Mouse (Mus musculus) 3134 (cell line): ENCODE measurements around the gene Rgl1.

ENCODE experiments used
- DNase-seq: peaks from one replicate; pipeline ENCODE4 v3.0.0-alpha.2; 2011; ENCODE audit warnings: low spot score; ENCODE audit not compliant: insufficient read length; ENCODE audit errors: extremely low read depth

The Rgl1 gene

DNA sequence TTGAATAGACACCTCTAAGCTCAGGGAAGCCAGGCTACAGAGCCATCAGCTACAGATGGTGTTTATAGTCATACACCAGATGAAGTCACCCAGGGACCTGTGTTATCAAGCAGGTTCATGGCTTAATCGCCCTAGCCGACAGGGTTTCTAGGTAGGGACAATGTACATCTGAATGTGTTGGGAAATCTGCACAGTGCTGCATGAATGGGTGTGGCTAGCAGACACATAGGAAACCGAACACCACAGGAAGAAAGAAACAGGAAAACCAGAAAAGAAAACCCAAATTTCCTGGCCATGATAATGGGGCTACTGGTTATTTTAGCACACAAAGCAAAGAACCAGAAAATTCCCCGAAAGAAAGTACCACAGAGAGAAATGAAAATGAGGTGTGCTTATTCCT, 45.2 kb downstream of the Rgl1 start:
- DNase-seq = no peak

DNA sequence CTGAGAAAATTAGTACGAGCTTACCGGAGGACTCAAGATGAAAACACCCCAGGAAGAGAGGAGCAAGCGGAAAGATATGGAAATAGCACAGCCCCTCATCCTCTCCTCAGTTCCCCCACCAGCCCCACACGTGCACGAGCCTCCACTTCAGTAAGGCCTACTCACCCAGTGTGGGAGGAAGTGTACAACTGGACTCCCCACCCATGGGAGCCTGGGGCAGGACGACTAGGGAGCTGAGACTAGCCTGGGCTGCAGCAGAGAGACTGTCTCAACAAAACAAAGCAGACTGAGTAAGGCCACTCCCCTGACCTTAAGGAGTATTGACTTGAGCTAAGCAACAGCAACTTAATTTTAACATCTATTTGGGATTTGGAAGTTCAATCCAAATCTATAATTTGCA, 48.0 kb downstream of the Rgl1 start:
- DNase-seq = no peak

DNA sequence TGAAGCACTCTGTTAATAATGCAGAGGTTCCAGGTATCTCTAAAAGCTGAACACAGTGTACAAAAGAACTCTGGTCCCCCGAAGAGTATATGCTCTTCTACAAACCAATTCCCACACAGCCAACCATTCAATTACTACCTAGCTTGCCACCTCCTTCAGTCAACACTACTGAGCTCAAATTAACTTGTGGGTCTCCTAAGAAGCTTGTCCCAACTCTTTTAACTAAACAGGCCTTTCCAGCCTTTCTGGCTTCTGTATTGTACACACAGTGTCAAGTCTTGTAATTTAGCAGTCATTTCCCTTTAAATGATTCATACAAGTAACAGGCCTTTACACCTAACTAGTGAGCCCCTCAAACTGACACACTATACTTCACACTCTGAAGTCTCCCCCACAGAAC, 48.8 kb downstream of the Rgl1 start:
- DNase-seq = no peak

DNA sequence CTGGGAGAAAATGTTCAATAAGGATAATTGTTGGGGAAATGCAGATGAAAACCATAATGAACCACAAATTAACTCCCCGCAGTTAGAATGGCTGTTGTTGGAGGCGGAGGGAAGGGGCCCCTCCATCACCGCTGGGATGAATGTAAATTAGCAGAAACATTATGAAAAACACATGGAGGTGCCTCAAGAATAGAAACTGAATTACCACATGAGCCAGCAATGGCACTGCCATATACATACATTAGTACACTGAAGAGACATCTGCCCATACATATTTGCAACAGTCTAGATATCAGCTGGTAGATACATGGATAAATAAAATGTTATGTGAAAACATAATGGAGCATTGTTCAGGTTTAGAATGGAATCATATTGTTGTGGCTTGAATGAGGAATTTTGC, 51.7 kb downstream of the Rgl1 start:
- no peak for DNase-seq

DNA sequence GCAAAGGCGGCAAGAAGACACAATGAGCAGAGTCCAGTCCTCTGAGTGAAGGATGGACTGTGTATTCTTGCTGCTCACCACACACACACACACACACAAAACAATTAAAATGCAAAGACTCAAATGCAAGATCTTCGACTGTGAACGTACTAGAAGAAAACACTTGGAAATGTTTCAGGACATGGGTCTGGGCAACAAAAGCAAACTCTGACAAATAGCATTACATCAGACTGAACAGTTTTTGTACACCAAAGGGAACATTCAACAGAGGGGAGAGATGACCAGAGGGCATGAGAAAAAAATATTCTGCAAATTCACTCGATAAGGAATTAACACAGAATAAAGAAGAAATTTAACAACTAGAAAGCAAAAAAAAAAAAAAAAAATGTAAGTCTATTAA, 52.2 kb downstream of the Rgl1 start:
- no peak for DNase-seq

DNA sequence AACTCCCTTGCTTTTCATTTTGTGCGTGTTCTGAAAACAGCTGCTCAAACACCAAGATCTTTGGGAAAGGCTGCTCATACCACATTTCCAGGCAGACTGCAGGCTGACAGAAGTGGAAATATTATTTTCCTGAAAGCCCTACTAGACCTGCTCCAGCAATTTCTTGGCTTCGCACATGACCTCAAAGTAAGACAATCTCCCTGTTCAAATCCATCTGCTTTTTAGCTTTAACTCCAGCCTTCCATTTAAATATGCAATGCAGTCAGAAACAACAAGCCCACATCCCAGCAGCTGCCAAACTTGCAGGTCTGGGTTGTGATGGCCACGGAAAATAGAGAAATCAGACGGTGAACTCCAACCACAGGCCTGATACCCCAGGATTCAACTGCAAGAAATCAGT, 55.1 kb downstream of the Rgl1 start:
- DNase-seq = no peak

DNA sequence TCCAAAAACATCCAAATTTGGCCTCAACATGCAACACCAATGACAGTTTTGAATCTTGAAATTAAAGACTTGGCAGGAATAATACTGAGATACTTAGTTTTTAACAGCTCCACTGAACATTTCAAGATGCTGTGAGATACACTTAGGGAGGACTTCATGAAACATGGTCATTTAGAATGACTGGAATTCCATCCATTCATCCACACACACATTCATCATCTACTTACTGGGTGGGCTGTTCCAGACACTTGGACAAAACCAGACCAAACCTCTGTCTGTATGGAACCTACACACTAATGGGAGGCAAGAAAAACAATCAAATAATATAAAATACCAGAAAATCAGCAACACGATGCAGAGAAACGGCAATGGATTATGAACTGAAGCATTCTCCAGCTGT, 58.6 kb downstream of the Rgl1 start:
- DNase-seq = no peak

DNA sequence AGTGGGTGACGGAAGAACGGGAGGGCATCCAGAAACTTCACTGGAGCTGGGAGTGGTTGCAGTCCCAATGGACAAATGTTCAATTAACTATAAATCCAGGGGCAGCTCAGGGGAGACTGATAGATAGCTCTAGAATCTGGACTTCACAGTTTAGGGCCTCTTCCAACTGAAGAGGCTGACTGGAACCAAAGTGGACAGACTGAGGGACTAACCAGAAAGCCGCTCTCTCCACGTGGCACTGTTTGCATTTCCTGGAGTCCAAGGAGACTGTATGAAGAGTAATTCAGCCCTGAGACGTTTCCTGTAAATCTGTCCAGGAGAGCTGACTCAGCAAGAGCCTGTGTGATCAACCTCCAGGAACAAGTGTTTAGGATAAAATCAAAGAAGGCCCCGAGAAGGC, 62.2 kb downstream of the Rgl1 start:
- no peak for DNase-seq

DNA sequence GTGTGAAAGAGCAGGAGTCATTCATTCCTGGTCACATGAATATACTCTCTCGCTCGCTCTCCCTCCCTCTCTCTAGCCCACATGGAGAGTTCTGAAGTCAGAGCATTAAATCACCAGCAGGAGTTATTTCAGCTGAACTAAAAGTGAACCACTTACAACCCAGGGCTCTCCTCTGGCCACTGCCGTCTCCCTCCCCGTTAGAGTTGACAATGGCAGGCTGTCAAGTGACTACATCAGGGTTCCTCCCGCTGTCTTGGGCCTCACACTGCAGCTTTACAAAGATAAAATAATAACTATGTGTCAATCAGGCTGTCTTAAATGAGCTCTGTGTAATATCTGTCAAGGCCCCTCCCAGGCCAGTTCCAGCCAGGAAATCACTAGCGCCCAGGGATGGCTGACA, 63.2 kb downstream of the Rgl1 start:
- no peak for DNase-seq

DNA sequence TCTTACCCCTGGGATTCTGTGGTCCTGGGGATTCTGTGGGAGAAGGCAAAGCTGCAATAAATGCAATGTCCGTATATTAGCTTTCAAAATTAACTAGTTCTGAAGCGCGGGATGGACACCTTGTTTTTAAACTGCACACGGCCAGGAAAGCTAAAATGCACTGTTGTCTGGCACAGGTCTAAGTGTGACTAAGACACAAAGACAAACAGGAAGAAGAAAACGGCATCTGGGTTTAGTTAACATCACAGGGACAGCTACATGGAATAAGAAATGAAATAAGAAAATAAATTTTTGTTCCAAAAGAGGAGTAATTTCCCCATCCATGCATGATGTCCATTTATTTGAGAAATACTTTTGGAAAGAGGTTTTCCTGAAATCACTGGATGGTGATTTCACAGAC, 65.1 kb downstream of the Rgl1 start:
- no peak for DNase-seq

DNA sequence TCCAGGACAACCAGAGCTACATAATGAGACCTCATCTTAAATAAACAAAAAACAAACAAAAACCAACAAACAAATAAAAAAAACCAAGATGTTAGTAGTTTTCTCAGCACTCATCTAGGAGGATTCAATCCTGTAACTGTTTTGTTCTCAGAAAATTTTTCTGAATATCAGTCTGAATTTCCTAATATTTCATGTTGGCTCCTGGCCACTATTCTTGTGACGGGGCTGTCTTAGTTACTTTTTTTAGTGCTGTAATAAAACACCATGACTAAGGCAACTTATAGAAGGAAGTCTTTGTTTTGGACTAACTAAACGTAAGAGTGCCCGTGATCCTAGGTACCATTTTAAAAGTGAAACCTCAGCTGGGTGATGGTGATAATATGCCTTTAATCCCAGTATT, 68.8 kb downstream of the Rgl1 start:
- no peak for DNase-seq

DNA sequence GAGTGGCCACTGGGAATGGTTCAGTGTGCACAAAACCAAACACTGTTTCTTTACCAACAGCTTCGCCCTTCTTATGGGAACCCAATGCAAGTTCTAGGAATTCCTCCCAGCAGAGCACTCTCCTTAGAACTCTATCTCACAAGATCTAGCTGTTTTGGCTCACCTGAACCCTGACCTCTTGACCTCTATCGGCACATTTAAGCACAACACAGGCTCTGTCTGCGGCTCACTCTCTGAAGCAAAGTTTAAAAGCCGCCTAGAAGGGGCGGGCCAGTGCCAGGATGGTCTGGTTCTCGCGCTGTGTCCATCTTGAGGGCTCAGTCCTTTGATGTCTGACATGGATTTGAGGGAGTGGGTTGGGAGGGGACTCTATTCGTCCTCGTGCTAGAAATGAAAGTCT, 70.7 kb downstream of the Rgl1 start:
- DNase-seq = no peak

DNA sequence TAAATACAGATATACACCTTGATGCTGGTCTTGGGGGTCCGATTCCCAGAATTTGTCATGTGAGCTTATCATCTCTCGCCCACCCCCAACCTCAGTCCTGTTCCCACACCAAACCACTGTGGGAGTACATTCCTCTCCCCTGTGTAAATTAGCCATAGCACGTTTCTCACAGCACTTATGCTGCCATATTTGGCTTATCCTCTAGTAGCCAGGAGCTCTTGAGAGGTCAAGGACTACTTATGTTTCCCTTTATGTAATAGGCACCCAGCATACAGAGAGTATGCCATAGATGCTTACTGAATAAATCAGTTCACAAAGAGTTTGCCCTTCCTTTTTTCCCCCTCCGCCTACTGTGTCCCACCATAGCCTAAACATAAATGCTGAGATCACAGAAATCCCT, 76.2 kb downstream of the Rgl1 start:
- DNase-seq = no peak

DNA sequence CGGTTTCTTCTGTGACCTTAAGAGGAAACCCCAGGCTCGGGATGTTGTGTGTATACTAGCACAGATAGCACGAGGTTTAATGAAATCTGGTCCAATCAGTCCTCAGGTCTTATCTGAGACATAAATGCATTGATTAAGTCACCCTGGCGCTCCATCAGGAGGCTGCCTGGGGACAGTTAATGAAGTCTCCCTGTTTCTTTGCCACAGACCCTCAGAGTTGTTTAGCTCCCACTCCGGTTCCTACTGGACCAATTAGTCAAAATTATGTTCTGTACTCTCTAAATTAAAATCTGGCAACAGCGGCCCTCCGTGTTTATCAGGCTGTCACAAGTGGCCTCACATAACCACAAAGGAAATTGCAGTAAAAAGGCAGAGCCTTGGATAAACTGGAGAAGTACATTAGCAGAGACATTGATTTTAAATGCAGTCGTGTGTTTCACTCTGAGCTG, 78.4 kb downstream of the Rgl1 start:
- DNase-seq = no peak

DNA sequence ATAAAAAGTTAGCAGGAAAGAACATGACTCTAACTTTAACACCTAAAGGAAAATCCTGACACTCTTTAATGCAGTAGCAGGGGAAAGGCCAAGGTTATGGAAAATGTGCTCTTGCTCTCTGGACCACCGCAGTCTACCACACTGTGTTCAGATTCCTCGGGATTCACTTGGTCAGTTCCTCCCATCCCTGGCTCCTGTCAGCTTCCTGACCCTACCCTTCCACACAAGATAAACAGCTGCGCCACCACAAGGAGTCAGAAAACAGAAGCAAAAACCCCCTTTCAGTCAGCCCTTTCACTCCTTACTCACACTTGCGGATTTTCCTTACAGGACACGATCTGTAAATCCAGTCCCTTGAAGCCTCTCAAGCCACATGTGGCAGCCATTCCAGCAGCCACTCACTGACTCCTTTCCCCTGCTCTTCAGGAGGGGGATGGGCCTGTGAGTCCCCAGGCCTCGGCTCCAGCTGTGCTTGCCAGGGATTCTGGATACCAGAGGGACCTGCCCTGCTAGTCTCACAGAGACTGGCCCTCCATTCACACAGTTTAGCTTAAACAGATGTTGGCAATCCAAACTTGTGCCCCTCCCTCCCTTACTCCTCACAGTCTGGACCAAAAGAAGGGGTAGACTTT, 78.9 kb downstream of the Rgl1 start:
- DNase-seq = peak; percentile 18

DNA sequence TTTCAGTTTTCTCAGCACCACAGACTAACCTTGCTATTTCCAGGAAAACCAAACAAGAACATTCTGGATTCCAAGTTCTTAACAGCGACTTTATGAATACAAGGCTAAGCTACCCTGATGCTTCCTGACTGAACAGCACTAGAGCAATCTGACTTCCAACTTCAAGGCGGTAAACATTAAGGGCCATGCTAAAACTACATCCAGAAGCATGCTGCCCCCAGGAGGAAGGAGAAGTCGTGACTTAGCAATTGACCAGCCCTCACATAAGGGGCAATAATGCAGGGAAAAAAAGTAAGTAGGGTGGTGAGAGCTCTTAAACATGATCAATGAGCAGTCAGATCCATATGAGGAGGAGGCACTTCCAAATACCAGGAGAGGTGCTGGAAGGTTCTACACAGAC, 80.6 kb downstream of the Rgl1 start:
- no peak for DNase-seq

DNA sequence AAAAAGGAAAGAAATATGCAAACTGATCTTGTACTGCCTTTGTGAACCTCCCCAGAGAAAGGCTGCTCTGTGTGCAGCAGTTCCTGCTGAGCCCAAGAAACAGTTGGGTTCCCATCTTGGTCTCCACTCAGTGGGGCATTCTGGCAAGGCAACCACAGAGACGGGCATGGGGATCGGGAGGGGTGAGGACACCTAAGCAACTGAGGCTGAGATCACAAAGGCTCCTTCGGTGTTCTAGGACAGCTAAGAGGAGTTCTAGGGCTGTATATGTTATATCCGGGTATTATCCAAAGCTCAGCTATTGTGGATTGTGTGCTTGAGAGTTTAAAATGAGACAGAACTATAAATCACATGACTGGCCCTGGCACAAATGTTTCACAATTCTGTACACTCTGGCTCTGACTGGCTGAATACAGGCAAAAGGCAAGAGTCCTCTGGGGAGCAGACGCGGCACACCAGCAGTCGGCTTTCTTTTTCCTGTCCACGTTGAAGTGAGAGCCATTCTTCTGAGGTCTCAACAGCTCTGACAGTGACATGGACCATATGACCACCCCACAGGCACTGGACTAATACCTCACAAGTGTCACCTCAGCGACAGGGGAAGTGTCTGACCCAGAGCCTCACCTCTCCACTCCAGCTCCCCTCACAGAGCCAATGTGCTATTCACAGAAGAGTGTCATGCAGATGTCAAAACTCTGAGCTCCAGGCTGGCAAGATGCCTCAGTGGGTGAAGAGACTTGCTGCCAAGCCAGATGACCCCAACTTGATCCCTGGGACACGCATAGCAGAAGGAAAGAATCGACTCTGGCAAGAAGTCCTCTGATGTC, 83.6 kb downstream of the Rgl1 start:
- DNase-seq = no peak

DNA sequence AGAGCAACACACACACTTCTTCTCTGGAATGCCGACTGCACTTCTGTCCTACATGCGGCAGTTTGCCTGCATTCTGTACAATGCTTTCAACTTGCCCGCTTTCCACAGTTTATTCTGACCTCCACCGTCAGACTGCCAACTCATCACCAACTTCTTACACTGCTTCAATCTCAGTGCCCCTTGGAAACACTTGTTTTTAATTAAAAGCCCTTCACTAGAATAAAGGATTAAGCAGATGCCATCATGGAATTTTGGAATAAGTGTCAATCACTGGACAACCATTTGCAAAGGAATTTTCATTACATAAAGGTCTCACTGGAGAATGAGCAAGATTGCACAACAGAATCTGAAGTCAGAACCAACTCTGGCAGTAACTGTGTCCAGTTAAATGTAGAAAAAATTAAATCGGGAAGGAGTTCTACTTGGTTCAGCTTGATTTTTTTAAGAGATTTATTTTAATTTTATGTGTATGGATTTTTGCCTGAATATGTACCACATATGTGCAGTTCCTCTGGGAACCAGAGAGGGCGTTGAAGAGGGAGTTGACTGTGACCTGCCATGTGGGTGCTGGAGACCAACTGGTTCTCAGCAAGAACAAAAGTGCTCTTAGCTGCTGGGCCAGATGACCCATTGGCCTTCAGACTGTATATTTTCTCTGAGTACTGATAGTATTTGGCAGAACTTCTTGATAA, 84.3 kb downstream of the Rgl1 start:
- DNase-seq = no peak

DNA sequence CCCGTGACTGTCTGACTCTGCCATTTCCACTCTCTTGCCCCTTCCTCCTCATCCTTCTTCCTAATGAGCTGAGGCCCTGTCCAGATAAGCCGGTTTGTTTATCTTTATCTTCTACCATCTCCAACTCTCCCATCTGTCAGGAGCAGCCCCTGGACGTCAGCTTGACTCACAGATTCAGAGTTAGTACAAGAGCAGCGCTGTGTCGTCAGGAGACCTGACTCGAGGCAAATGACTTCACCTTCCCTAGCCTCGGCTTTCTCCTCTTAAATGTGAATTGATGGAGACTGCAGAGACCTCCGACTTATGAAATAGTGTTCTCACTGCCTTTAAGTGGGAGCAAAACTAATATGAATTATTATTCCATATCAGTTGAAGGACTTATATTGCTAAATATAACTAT, 85.0 kb downstream of the Rgl1 start:
- no peak for DNase-seq

DNA sequence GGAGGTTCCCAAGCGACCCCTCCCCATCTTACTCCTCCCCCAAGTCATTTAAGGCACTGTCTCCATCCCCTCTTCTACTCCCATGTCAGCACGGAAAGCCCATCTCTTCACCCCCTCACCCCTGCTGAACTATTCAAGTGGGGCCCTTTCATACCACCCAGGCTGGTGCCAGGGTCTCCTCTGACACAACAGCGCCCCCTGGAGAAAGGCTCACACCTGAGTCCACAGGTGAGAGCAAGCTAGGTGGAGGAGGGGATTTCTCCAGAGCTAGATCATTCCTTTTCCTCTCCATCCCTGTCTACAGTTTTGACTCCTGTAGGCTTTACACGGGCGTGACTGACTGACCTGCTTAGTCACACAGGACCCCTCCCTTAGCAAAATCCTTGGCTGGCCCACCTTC, 87.7 kb downstream of the Rgl1 start:
- DNase-seq = no peak

DNA sequence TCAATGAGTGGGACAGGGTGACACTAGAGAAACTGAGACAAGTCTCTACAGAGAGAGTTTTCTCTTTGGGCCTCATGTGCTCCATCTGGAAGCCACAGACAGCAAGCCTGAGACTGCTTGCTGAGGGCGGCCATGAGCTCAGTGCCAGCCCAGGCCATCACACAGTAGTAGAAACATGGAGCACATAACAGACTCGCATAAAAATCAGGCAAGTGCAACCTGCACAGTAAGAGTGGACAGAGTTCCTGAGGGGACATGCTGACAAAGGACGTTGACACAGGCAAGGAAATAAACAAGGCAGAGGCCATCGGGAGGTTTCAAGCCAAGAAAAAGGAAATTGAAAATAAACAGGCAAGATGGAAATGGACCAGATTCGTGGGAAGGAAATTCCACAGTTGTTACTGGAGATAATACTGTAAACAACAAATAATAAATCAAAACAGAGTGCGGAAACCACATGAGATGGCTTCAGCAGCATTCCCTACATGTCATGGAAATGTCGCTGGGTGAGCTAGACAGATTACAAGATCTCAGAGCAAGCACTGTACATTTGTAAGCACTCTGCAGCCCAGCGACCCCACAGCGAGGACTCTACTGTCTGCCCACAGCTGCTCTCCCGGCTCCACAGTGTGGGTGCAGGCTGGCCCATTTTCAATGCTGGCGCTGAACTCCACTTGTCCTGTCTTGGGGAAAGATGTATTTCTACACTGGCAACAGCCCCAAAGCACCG, 88.5 kb downstream of the Rgl1 start:
- DNase-seq = no peak
